Mouse (Mus musculus): ENCODE results near the gene Idh2.

- no peak for TF ChIP-seq POLR2A (IDR thresholded peaks at IDR 0.05; ENCODE audit: borderline replicate concordance, insufficient read depth, low read length)
- TF ChIP-seq CTCF (IDR thresholded peaks at IDR 0.05; ENCODE audit: borderline replicate concordance, insufficient read depth, low read depth, low read length), result no peak
These were observed 65.4 kb downstream of the Idh2 start for GRCm38 (mm10) chr7:80049746-80050145.

All from cerebellum, adult 2 months (tissue).